Mouse (Mus musculus): ENCODE measurements around the gene Gnpda2.

DNA sequence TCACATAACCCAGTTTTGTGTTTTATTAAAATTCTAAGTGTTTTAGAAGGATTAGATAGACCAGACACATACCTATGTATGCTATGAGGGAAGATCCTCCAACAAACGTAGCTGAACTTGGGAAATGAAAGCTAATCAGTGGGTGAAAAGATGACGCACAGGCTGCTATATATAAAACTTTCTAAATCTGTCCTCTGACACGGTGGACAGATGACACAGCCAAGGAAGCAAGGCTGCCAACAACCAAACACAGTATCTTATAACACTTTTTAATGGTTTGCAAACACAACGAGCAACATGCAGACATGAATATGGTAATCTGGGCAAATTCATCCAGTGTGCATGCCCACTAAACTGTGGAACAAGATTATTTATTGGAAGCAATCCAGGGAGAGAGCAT lies 49.7 kb downstream of the Gnpda2 start, which contains the start of gene Yipf7:
- TF ChIP-seq POLR2A (IDR thresholded peaks at IDR 0.05; ENCODE audit: low read depth, low read length) (no peak), TCF12 (IDR thresholded peaks at IDR 0.05; ENCODE audit: low read depth, low read length) (no peak), SIN3A (IDR thresholded peaks at IDR 0.05; ENCODE audit: low read length) (no peak), CTCF (conservative IDR thresholded peaks at IDR 0.05 in 1 of 2, IDR thresholded peaks at IDR 0.05 in 1 of 2; ENCODE audit: low read depth in 2 of 2, low read length in 2 of 2) (no peak), CHD2 (IDR thresholded peaks at IDR 0.05; ENCODE audit: low read length) (no peak), USF1 (IDR thresholded peaks at IDR 0.05; ENCODE audit: low read depth, low read length) (no peak), ZC3H11A (IDR thresholded peaks at IDR 0.05; ENCODE audit: low read depth, low read length) (no peak), RAD21 (IDR thresholded peaks at IDR 0.05; ENCODE audit: low read depth, low read length) (no peak), EP300 (IDR thresholded peaks at IDR 0.05; ENCODE audit: low read length) (no peak), HCFC1 (IDR thresholded peaks at IDR 0.05; ENCODE audit: low read depth, low read length) (no peak)

Measured in CH12.LX (cell line).